Mouse (Mus musculus) embryo, embryonic 10 days (tissue): Measurements from ENCODE around the gene Nudt14.

Experiments
- DNase-seq: peaks from one replicate; pipeline ENCODE4 v3.0.0-alpha.2; 2015; ENCODE audit warnings: low spot score

The Nudt14 gene

GRCm38 (mm10) chr12:112912951-112913745 is 28.8 kb downstream of the Nudt14 start:
- DNase-seq, result no peak

GRCm38 (mm10) chr12:112911701-112912100 is 30.2 kb downstream of the Nudt14 start:
- DNase-seq, result no peak

DNA sequence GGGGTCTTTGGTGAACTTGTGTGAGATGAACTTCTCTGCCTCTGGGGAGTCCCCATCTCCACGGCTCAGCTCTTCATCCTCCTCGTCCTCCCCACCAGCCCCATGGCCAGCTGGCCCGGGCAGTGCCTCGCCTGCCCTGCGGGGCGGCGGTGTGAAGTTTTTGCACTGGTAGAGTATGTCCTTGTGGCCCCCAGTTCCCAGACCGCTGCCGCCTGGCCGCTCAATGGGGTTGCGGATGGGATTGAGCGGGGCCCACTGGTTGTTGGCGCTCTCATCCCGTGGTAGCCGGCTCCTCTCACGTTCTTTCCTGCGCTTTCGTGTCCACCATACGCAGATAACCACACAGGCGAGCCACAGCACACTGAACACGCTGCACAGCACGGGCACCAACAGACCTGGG is 32.9 kb downstream of the Nudt14 start:
- no peak for DNase-seq

- no peak for DNase-seq
Observed at GRCm38 (mm10) chr12:112905001-112905400, 36.9 kb downstream of the Nudt14 start.

GRCm38 (mm10) chr12:112903941-112904340 is 38.0 kb downstream of the Nudt14 start:
- DNase-seq, result no peak

DNA sequence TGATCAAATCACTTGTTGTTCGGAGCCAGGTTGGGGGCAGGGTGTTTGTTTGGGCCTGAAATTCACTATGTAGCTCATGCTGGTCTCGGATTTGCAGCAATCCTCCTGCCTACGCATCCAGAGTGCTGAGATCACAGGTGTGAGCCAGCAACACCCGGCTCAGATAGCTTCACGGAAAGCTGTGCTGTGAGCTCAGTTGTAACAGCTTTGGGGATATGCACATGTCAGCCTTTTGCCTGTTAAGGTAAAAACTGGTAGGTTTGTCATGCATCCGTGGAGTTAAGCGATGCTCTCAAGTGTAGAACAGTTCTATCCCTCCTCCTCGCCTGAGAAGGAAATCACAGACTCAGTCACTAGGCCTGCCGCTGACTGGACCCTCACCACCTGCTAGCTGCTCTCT is 41.3 kb downstream of the Nudt14 start:
- DNase-seq, result no peak

- DNase-seq, result no peak
Observed at GRCm38 (mm10) chr12:112898960-112899359, 43.0 kb downstream of the Nudt14 start.

GRCm38 (mm10) chr12:112898351-112898750 is 43.6 kb downstream of the Nudt14 start:
- no peak for DNase-seq

GRCm38 (mm10) chr12:112897522-112898212 is 44.3 kb downstream of the Nudt14 start:
- peak; percentile 65 for DNase-seq

- DNase-seq, result no peak
Observed at GRCm38 (mm10) chr12:112894969-112895368, 47.0 kb downstream of the Nudt14 start.

GRCm38 (mm10) chr12:112894303-112894884 is 47.5 kb downstream of the Nudt14 start:
- no peak for DNase-seq

GRCm38 (mm10) chr12:112885465-112885864 is 56.5 kb downstream of the Nudt14 start:
- DNase-seq, result no peak
